8 mouse cellular contexts compared by ENCODE assay signal in the genomic region with DNA sequence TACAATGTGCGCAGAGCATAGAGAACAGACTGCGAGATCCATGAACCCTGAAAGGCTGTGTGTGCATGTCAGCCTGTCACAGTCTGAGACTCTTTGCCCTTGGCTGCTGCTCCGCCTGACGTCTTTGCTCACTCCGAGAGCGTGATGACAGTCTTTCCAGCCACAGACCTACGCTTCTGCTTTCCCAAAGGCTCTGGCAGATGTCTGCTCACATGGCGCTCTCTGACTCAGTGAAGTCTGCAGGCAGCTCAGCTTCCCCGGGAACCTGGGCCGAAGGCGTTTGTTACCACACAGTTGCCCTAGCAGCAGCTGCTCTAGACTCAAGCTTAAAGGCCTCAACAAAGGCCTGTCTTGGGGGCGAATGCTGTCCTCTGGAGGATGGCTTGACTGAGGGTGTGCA. TPM values are rescaled to one million over a fixed set of nuclear protein-coding genes. Genes with fewer than 3 reads are reported as not detected.
A peak's percentile ranks its signal among the peaks of the same experiment; 100 is the strongest.
DNase-seq lines count a peak whose midpoint lies in the region; ATAC-seq lines count a peak whose summit lies in the region.

No protein-coding gene starts in this region.

- no peak for DNase-seq in neural tube, embryonic 10.5 days (ENCODE audit: extremely low spot score, low spot score)
- peak; percentile 18 for DNase-seq in embryo, embryonic 10.5 days (ENCODE audit: low spot score)
- DNase-seq in heart, adult 8-10 months (ENCODE audit: low spot score), result peak; percentile 63
- DNase-seq in layer of hippocampus, adult 9-11 months, result peak; percentile 95
- DNase-seq in lung, postnatal 4 days, result peak; percentile 62 to 72
- no peak for DNase-seq in spleen, postnatal 36 days (ENCODE audit: low spot score in 2 of 2)

- H3K9me3 ChIP-seq in neural tube, embryonic 12.5 days, result no peaks in the 10 kb centered on the region
- H3K9me3 ChIP-seq in stomach, embryonic 16.5 days (replicated peaks; ENCODE audit: control insufficient read depth, low read length), result no peaks in the 10 kb centered on the region

- no peaks in the 10 kb centered on the region for H3K36me3 ChIP-seq in neural tube, embryonic 12.5 days
- H3K36me3 ChIP-seq in stomach, embryonic 16.5 days (ENCODE audit: control insufficient read depth, insufficient read depth, low read length), result no peaks in the 10 kb centered on the region

- no peak overlapping the region for H3K27ac ChIP-seq in neural tube, embryonic 12.5 days
- H3K27ac ChIP-seq in stomach, embryonic 16.5 days (ENCODE audit: low read length), result peak overlapping the region; percentile 8; the same call in 1 of the 2 replicates

- H3K4me3 ChIP-seq in neural tube, embryonic 12.5 days, result no peak overlapping the region
- H3K4me3 ChIP-seq in stomach, embryonic 16.5 days (replicated peaks; ENCODE audit: low read length), result no peak overlapping the region

- no peak overlapping the region for H3K9ac ChIP-seq in neural tube, embryonic 12.5 days
- H3K9ac ChIP-seq in stomach, embryonic 16.5 days (ENCODE audit: low read length), result peak overlapping the region; percentile 17; the same call in 1 of the 2 replicates

- peaks cover 12% of the 10 kb centered on the region for H3K4me1 ChIP-seq in neural tube, embryonic 12.5 days
- peaks cover 20% of the 10 kb centered on the region for H3K4me1 ChIP-seq in stomach, embryonic 16.5 days (ENCODE audit: control insufficient read depth, insufficient read depth, low read length)

- no peak overlapping the region for H3K4me2 ChIP-seq in neural tube, embryonic 12.5 days (replicated peaks)
- H3K4me2 ChIP-seq in stomach, embryonic 16.5 days (ENCODE audit: low read depth, low read length), result no peak overlapping the region

- 60% methylated on average over 12 of the region's 12 CpGs for WGBS in neural tube, embryonic 12.5 days
- whole genome bisulfite sequencing in stomach, embryonic 16.5 days, result 60% methylated on average over 12 of the region's 12 CpGs

- no peaks in the 10 kb centered on the region for H3K27me3 ChIP-seq in neural tube, embryonic 12.5 days (replicated peaks)
- H3K27me3 ChIP-seq in stomach, embryonic 16.5 days (ENCODE audit: control insufficient read depth, insufficient read depth, low read length), result no peaks in the 10 kb centered on the region

- peak; percentile 38; the same call in 1 of the 2 replicates for ATAC-seq in neural tube, embryonic 12.5 days (ENCODE audit: low FRiP score, low read depth)
- ATAC-seq in stomach, embryonic 16.5 days (ENCODE audit: insufficient read depth, low FRiP score), result 0 out of 2 replicates have a peak, but pooled peaks have one; percentile 20

RNA-seq across cellular contexts. Expression of a gene that starts 15.0 kb away (rescaled TPM):
- polyA plus RNA-seq in neural tube, embryonic 12.5 days (2016; fragmentation: Nextera tagmentation; extraction: Ambion mirVana), result 21.0 and 21.4 TPM in 2 replicates
- 10 to 100 TPM; 16.7 to 27.6 (median 21.9) TPM for total RNA-seq in heart, adult 8-10 months (2022)
- polyA plus RNA-seq in stomach, embryonic 16.5 days (2015; fragmentation: Nextera tagmentation; extraction: Ambion mirVana), result 44.6 and 51.0 TPM in 2 replicates

RNA-seq across cellular contexts. Expression of a gene that starts 34.4 kb away (rescaled TPM):
- polyA plus RNA-seq in neural tube, embryonic 12.5 days (2016; fragmentation: Nextera tagmentation; extraction: Ambion mirVana), result 0.05 TPM in 1 of 2 replicates, not detected in the other
- total RNA-seq in heart, adult 8-10 months (2022), result under 1 TPM in 1 of 4 experiments, not detected in 3; 0.06 TPM
- 0.20 and 0.40 TPM in 2 replicates for polyA plus RNA-seq in stomach, embryonic 16.5 days (2015; fragmentation: Nextera tagmentation; extraction: Ambion mirVana)

RNA-seq across cellular contexts. Expression of a gene that starts 56.2 kb away (rescaled TPM):
- polyA plus RNA-seq in neural tube, embryonic 12.5 days (2016; fragmentation: Nextera tagmentation; extraction: Ambion mirVana), result 76.6 and 78.9 TPM in 2 replicates
- total RNA-seq in heart, adult 8-10 months (2022), result 10 to 100 TPM; 14.1 to 18.6 (median 17.4) TPM
- polyA plus RNA-seq in stomach, embryonic 16.5 days (2015; fragmentation: Nextera tagmentation; extraction: Ambion mirVana), result 66.0 and 69.4 TPM in 2 replicates

Comparison
In these comparisons a context has a peak if more than half of its experiments do, and no peak if none do; other contexts are left out.
1. DNase-seq: peak in embryo, embryonic 10.5 days (single experiment), heart, adult 8-10 months (single experiment), layer of hippocampus, adult 9-11 months (single experiment) and lung, postnatal 4 days (2 of 2); none in neural tube, embryonic 10.5 days (single experiment) and spleen, postnatal 36 days (0 of 2).